Mouse (Mus musculus): ENCODE data around the gene Ntf5.

Ntf5 gene

GRCm38 (mm10) chr7:45436444-45436843 lies 22.9 kb downstream of the Ntf5 start:
- DNase-seq: no peak

DNA sequence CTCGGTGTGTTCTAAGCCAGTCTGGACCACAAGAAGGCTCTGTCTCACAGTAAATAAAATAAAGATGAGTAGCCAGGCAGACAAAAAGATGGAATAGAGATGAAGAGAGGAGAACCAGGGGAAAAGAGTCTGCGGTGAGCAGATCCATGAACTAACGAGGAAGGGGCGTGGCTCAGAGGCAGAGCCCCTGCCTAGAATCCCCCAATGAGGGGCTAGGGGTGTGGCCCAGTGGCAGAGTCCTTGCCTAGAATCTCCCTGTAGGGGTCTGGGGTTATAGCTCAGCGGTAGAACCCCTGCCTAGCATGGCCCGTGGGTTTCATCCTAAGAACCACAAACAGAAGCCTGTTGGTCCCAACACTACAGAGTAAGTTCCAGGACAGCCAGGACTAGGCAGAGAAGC lies 23.6 kb downstream of the Ntf5 start:
- no peak for DNase-seq

GRCm38 (mm10) chr7:45437521-45438276 lies 24.2 kb downstream of the Ntf5 start, which contains the start of gene Ruvbl2:
Ruvbl2 (minus strand) TSS chr7:45438096.
- DNase-seq: peak; percentile 59

DNA sequence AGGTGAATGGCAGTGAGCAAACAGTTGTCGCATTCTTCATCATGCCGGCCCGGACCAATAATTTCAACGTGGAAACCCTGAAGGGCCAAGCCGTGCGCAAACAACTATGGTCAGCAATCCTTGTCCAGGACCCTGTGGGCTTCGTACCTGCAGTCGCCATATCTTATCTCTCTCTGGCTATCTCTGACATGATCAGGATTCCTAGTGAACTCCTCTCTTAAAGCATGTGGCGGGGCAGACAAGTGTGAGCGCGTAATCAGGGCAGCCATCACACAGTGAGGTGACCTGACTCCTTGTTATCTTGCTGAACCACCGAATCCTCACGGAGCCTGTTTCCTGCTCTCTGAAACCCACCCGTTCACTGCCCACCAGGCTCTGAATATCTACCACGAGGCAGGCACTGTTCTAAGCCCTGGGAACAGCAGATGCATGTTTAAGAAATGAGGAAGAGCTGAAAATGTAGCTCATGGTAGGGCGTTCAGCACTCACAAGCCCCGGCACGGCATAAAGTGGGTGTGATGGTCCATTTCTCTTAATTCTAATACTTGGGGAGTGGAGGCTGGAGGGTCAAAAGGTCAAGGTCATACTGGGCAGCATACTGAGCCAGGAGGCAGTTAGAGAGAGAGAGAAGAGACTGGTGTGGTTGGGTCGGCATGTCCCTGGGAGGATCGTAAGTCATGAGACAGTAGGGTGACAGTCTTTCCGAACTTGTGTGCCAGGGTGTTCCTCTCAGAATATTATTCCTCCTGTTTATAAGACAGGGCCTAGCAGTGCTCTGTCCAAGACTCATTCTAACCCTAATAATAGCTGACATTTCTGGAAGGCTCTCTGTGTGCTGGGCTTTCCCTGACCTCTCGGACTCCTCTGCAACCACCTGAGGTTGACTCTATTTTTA lies 30.3 kb downstream of the Ntf5 start:
- DNase-seq: no peak

DNA sequence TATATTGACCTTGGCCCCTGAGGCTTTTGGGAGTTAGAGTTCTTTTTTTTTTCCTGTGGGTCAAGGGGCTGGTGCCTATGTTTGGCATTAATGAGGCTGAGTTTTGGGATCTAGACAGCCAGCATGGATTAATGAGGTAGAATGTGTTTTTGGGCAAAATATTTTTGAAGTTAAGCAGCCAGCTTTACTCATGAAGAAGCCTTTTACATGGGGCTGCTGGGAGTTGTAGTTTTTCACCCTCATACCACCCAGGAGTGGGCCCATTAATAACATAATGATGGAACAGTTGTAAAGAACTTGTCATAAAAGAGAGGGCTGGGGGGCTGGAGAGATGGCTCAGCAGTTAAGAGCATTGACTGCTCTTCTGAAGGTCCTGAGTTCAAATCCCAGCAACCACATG lies 33.1 kb downstream of the Ntf5 start:
- no peak for DNase-seq

GRCm38 (mm10) chr7:45447325-45447990 lies 34.0 kb downstream of the Ntf5 start:
- peak in 1 of 2 experiments; percentile 60 for DNase-seq

DNA sequence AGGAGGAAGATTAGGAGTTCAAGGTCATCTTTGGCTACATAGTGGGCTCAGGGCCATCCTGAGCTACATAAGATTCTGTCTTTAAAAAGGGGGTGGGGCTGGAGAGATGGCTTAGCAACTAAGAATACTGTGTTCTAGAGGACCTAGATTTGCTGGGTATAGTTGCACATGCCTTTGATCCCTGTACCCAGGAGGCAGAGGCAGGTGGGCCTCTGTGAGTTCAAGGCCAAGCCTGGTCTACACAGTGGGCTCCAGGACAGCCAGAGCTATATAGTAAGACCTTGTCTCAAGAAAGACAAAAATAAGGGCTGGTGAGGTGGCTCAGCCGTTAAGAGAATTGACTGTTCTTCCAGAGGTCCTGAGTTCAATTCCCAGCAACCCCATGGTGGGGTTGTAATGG lies 36.5 kb downstream of the Ntf5 start:
- no peak for DNase-seq

DNA sequence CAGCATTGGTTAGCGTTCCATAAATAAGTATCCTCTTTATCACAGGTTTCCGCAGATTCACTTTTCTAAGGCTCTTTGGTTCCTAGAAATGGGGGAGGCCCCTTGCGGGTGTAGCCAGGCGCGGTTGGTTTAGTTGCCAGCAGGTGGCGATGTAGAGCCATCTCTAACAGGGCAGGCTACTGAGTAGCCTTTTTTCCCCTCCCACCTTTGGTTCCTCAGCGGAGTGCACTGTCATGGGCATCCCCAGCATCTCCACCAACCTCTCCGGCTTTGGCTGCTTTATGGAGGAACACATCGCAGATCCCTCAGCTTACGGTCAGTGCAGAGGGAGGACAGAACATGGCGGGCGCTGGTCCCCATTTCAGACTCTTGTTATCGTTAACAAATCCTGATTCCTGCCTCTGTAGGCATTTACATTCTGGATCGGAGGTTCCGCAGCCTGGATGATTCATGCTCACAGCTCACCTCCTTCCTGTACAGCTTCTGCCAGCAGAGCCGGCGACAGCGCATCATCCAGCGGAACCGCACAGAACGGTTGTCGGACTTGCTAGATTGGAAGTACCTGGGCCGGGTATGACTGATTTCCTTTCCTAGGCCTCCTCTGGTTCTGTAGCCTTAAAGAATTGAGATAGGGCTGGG lies 38.0 kb downstream of the Ntf5 start:
- peak; percentile 85 to 93 for DNase-seq

DNA sequence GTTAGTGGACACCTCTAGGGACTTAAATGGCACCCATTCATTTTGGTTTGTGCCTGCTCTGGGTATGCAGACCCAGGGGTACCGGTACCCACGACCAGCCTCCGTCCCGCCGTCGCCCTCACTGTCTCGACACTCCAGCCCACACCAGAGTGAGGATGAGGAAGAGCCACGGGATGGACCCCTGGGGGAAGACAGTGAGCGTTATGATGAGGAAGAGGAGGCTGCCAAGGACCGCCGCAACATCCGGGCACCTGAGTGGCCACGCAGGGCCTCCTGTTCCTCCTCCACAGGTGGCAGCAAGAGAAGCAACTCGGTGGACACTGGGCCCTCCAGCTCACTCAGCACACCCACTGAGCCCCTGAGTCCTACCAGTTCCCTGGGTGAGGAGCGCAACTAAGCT lies 41.5 kb downstream of the Ntf5 start:
- no peak for DNase-seq

GRCm38 (mm10) chr7:45455932-45456696 lies 42.6 kb downstream of the Ntf5 start:
- DNase-seq: peak in 1 of 2 experiments; percentile 51

DNA sequence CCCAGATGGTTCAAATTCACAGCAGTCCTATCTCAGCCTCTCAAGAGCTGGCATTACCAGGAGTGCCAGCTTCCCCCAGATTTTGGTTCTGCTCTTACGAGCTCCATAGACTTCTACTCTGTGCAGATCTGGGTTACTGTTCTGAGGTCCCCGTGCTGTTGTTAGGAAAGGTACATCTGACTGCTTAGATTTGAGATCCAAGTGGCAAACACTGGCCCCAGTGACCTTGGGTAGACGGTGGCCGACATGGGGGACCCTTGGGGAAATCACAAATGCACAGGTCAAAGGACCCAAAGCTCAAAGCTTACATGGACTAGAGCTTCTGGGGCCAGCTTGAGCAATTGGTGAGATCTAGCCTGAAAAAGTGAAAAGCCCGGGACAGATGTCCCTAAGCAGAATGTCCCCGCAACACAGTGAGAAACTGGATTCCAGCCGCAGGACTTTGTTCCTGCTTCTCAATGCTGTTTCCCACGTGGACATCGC lies 43.3 kb downstream of the Ntf5 start:
- peak in 1 of 2 experiments; percentile 29 for DNase-seq

DNA sequence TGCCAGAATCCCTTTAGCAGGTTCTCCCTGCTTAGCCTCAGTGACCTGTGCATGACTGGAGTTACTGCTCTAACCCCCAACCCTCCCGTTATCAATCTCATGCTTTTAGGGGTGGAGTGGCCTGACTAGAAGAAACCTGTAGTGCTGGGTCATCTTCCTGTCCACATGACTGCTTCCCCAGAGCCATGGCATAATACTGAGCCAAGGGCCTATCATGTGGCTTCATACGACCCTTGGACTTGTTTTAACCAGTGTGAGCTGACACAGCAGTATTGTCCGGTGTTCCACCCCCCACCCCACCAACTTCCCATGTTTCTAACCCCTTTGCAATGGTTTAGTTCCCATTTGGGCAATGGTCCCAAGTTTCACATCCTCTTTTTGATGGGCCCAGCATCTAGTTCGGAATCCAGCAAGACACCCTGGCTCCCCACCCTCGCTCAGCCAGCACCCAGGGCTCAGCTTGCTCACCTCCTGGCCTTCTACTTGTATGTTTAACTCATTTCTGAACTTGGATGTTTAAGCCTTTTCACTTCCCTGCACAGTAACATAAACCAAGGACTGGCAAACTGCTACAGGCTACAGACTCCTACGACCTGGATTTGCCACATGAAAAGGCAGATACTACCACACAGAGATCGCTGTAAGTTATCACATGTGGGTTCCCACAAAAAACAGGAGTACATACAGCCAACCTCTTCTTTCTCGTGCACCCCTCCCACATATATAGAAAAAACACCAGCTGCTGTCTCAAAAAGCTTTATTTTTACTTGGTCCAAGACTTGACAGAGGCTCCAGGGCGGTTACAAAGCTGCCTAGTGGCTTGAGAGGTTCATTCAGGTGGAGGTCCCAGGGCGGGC lies 43.9 kb downstream of the Ntf5 start:
- DNase-seq: peak; percentile 73 to 87

DNA sequence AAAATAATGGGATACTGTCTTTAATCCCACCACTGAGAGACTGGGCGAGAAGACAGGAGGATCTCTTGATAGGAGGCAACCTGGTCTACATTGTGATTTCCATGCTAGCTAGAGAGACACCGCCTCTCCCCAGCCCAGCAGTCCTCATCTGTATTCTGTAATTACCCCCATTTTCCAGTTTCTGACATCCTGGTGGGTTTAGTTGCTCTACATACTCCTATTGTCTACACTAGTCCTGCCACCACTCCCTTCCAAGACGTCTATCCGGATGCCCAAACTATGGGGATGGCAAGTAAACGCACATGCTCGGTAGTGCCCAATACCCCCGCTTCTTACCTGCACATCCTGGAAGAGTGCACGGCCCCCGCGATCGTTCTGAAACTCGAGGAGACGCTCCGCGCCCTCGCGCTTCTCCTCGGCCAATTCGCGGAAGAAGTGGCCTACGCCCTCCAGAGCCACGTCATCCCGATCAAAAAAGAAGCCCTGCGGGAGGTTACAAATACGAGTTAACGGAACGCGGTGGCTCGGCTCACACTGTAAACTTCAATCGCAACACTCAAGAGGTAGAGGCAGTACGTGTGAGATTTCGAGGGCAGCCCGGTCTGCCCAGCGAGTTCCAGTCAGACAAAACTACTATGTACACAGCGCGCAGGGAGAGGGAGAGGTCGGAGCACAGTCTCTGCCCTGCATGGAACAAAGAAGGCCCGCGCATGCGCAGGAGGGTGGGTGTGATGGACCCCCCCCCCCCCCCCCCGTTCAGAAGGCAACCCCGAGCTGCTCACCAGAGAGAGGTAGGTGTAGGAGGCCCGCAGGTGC lies 45.5 kb downstream of the Ntf5 start:
- DNase-seq: peak; percentile 77 to 89

GRCm38 (mm10) chr7:45459564-45460140 lies 46.2 kb downstream of the Ntf5 start, which contains the start of gene Ftl1:
Ftl1 (minus strand) TSS chr7:45459884.
- peak; percentile 96 to 99 for DNase-seq

- peak; percentile 78 to 81 for DNase-seq
Measured at GRCm38 (mm10) chr7:45460377-45460776, 46.9 kb downstream of the Ntf5 start.

DNA sequence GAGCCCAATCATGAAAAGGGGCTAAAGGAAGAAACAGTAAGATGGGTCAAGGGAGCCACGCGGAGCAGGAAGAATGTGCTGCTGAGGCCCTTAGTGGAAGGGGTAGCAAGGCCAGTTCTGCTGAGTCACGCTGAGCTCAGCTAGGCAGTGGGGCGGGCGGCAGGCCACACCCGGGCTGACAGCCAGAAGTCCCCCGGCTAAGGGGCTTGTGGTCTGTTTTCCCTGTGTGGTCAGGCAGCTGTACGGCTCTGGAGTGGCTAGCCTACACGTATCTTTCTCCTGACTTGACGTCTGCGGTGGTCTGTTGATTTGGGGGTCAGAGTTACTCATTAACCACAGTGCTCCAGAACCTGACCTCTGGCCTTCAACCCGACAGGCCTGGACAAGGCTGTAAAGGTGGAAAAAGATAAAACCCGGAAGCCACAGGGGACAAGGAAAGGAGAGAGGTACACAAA lies 47.4 kb downstream of the Ntf5 start:
- DNase-seq: peak; percentile 72 to 83

GRCm38 (mm10) chr7:45461326-45461725 lies 47.8 kb downstream of the Ntf5 start:
- no peak for DNase-seq

GRCm38 (mm10) chr7:45461781-45462180 lies 48.3 kb downstream of the Ntf5 start:
- DNase-seq: no peak

DNA sequence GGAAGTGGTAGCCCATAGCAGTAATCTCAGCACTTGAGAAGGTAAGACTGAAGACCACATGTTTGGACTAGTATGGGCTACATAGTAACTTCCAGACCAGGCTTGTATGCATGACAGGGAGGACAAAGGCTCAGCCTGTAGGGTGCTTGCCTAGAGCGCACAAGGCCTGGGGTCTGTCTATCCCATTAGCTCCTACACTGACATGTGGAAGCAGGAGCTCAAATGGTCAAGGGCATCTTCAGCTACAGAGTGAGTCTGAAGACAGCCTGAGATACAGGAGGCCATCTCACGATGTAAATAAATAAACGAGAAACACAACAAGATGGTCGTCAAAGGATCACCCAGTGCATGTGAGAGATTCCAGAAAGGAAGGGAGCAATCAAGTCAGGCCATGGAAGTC lies 48.8 kb downstream of the Ntf5 start:
- DNase-seq: no peak

Data from kidney, postnatal 36 days (tissue).